Mouse (Mus musculus) liver, adult 2 months (tissue): ENCODE data around the gene Dlg2. TPM values are rescaled to one million over a fixed set of nuclear protein-coding genes. Genes with fewer than 3 reads are reported as not detected.

ENCODE experiments used
- DNase-seq: peaks from one replicate; pipeline ENCODE4 v3.0.0-alpha.2; 2011; ENCODE audit warnings: low read depth, low spot score; ENCODE audit errors: extremely low read depth
- H3K27ac ChIP-seq: fragments of 200-500 bp; replicated peaks from 2 replicates; pipeline ENCODE4 v1.5.1; 2012; ENCODE audit warnings: low read depth, mild to moderate bottlenecking, control low read depth, inconsistent platforms, low read length; ENCODE audit not compliant: insufficient read depth
- H3K27me3 ChIP-seq: fragments of 200-500 bp; 2 replicates; pipeline ENCODE4 v1.6.1; 2012; ENCODE audit warnings: mild to moderate bottlenecking, moderate library complexity, low read length, inconsistent platforms; ENCODE audit not compliant: control insufficient read depth, insufficient read depth
- H3K36me3 ChIP-seq: fragments of 200-500 bp; 2 replicates; pipeline ENCODE4 v1.6.1; 2012; ENCODE audit warnings: low read length, inconsistent platforms; ENCODE audit not compliant: control insufficient read depth, insufficient read depth
- H3K4me1 ChIP-seq: fragments of 200-500 bp; 2 replicates; pipeline ENCODE4 v1.6.1; 2011; ENCODE audit warnings: low read length; ENCODE audit not compliant: control insufficient read depth, insufficient read depth
- H3K4me3 ChIP-seq: fragments of 200-500 bp; 2 replicates; pipeline ENCODE4 v1.5.1; 2011; ENCODE audit warnings: low read depth, mild to moderate bottlenecking, control low read depth, low read length, moderate library complexity; ENCODE audit not compliant: insufficient read depth
- H3K79me2 ChIP-seq: fragments of 200-500 bp; 2 replicates; pipeline ENCODE4 v1.6.1; 2012; ENCODE audit warnings: inconsistent platforms, mild to moderate bottlenecking, low read length, moderate library complexity; ENCODE audit not compliant: control insufficient read depth, insufficient read depth
- H3K9ac ChIP-seq: fragments of 200-500 bp; 2 replicates; pipeline ENCODE4 v1.6.1; 2012; ENCODE audit warnings: low read depth, mild to moderate bottlenecking, control low read depth, inconsistent platforms, low read length
- CTCF ChIP-seq: fragments of 200-500 bp; IDR thresholded peaks from 2 replicates; pipeline ENCODE4 v1.5.1; 2011; ENCODE audit warnings: low read depth, low read length, control low read depth
- POLR2A ChIP-seq: fragments of 200-500 bp; IDR thresholded peaks from 2 replicates; pipeline ENCODE4 v1.6.1; 2011; ENCODE audit warnings: low read length, control low read depth; ENCODE audit not compliant: insufficient read depth; ENCODE audit errors: extremely low read depth
- WGBS: fragments of 180-500 bp; shearing (Covaris S2); methylation state at CpG from one replicate; pipeline ENCODE4 v1.1.7; 2018; 5-methylcytosine and 5-hydroxymethylcytosine counted together
- polyA plus RNA-seq: library from polyadenylated mRNA; depleted of rRNA; stranded (reverse); fragments of >200 nt; gene quantifications from 2 replicates; pipeline ENCODE4 v1.2.3, GENCODE M21; 2012
- total RNA-seq: library from RNA; depleted of rRNA; stranded (reverse); fragments of >200 nt; gene quantifications from 2 replicates; pipeline ENCODE4 v1.2.3, GENCODE M21; 2014

The Dlg2 gene
- total and polyA plus RNA-seq, 2 experiments, result 0.65 TPM; not detected in 1

- no peak for DNase-seq
- H3K9ac ChIP-seq, result no peak overlapping the region
- H3K4me1 ChIP-seq, result no peaks in the 10 kb centered on the region
- no peaks in the 10 kb centered on the region for H3K36me3 ChIP-seq
- no peaks in the 10 kb centered on the region for H3K27me3 ChIP-seq
- no peaks in the 10 kb centered on the region for H3K79me2 ChIP-seq
- TF ChIP-seq POLR2A (no peak), CTCF (no peak)
- H3K4me3 ChIP-seq, result no peak overlapping the region
- no peak overlapping the region for H3K27ac ChIP-seq
- WGBS, result 72% methylated on average over 5 of the region's 5 CpGs
Measured at GRCm38 (mm10) chr7:91724397-91724796, 1247.9 kb downstream of the Dlg2 start.

- no peak for TF ChIP-seq CTCF
Measured at GRCm38 (mm10) chr7:91740748-91741147, 1264.3 kb downstream of the Dlg2 start.

GRCm38 (mm10) chr7:91753151-91753861 lies 1276.8 kb downstream of the Dlg2 start:
- H3K27me3 ChIP-seq, result no peaks in the 10 kb centered on the region
- H3K27ac ChIP-seq, result no peak overlapping the region
- TF ChIP-seq CTCF (no peak), POLR2A (no peak)
- no peaks in the 10 kb centered on the region for H3K79me2 ChIP-seq
- H3K4me1 ChIP-seq, result no peaks in the 10 kb centered on the region
- H3K9ac ChIP-seq, result no peak overlapping the region
- no peaks in the 10 kb centered on the region for H3K36me3 ChIP-seq
- H3K4me3 ChIP-seq, result no peak overlapping the region
- no peak for DNase-seq

More at GRCm38 (mm10) chr7:91740748-91741147, 1264.3 kb downstream of the Dlg2 start:
- no peaks in the 10 kb centered on the region for H3K36me3 ChIP-seq
- H3K4me1 ChIP-seq, result no peaks in the 10 kb centered on the region
- H3K9ac ChIP-seq, result no peak overlapping the region
- H3K79me2 ChIP-seq, result no peaks in the 10 kb centered on the region
- H3K27ac ChIP-seq, result no peak overlapping the region
- H3K4me3 ChIP-seq, result no peak overlapping the region
- 76% methylated on average over 3 of the region's 3 CpGs for WGBS
- no peak for DNase-seq
- no peaks in the 10 kb centered on the region for H3K27me3 ChIP-seq

- Histone ChIP-seq H3K4me1 (no peaks in the 10 kb centered on the region), H3K9ac (no peak overlapping the region), H3K79me2 (no peaks in the 10 kb centered on the region), H3K36me3 (no peaks in the 10 kb centered on the region), H3K4me3 (no peak overlapping the region), H3K27me3 (no peaks in the 10 kb centered on the region), H3K27ac (no peak overlapping the region)
- DNase-seq, result no peak
- TF ChIP-seq CTCF (no peak), POLR2A (no peak)
Measured at GRCm38 (mm10) chr7:91767648-91768047, 1291.2 kb downstream of the Dlg2 start.

GRCm38 (mm10) chr7:91778673-91779072 lies 1302.2 kb downstream of the Dlg2 start:
- TF ChIP-seq CTCF (no peak), POLR2A (no peak)
- H3K27me3 ChIP-seq, result no peaks in the 10 kb centered on the region
- H3K79me2 ChIP-seq, result no peaks in the 10 kb centered on the region
- H3K36me3 ChIP-seq, result no peaks in the 10 kb centered on the region
- H3K27ac ChIP-seq, result no peak overlapping the region
- no peak overlapping the region for H3K4me3 ChIP-seq
- no peak overlapping the region for H3K9ac ChIP-seq
- DNase-seq, result no peak
- no peaks in the 10 kb centered on the region for H3K4me1 ChIP-seq

GRCm38 (mm10) chr7:91784617-91785016 lies 1308.1 kb downstream of the Dlg2 start:
- Histone ChIP-seq H3K27ac (no peak overlapping the region), H3K4me1 (no peaks in the 10 kb centered on the region), H3K27me3 (no peaks in the 10 kb centered on the region), H3K4me3 (no peak overlapping the region), H3K36me3 (no peaks in the 10 kb centered on the region), H3K79me2 (no peaks in the 10 kb centered on the region), H3K9ac (no peak overlapping the region)
- 80% methylated on average over 2 of the region's 2 CpGs for WGBS
- no peak for DNase-seq
- TF ChIP-seq POLR2A (no peak), CTCF (no peak)
